Mouse (Mus musculus) neural tube, embryonic 12.5 days (tissue): Measurements from ENCODE around the gene Fbxo46. TPM values are rescaled to one million over a fixed set of nuclear protein-coding genes. Genes with fewer than 3 reads are reported as not detected.
A peak's percentile ranks its signal among the peaks of the same experiment; 100 is the strongest.

Experiments used
- ATAC-seq: fragments of 200-750 bp; cut with Nextera tagmentation; 2 replicates; pipeline ENCODE4 v1.8.0; 2017; ENCODE audit warnings: low read depth, mild to moderate bottlenecking, moderate TSS enrichment, moderate library complexity; ENCODE audit not compliant: low FRiP score
- H3K27ac ChIP-seq: fragments of 300-500 bp; sonication (generic); 2 replicates; pipeline ENCODE4 v1.5.1; 2016
- H3K27me3 ChIP-seq: fragments of 300-500 bp; sonication (generic); replicated peaks from 2 replicates; pipeline ENCODE4 v1.6.1; 2016; ENCODE audit warnings: mild to moderate bottlenecking
- H3K36me3 ChIP-seq: fragments of 300-500 bp; sonication (generic); 2 replicates; pipeline ENCODE4 v1.6.1; 2016; ENCODE audit warnings: mild to moderate bottlenecking
- H3K4me1 ChIP-seq: fragments of 300-500 bp; sonication (generic); 2 replicates; pipeline ENCODE4 v1.6.1; 2016
- H3K4me2 ChIP-seq: fragments of 300-500 bp; sonication (generic); replicated peaks from 2 replicates; pipeline ENCODE4 v1.6.1; 2016; ENCODE audit warnings: mild to moderate bottlenecking
- H3K4me3 ChIP-seq: fragments of 300-500 bp; sonication (generic); 2 replicates; pipeline ENCODE4 v1.5.1; 2016
- H3K9ac ChIP-seq: fragments of 300-500 bp; sonication (generic); 2 replicates; pipeline ENCODE4 v1.6.1; 2016; ENCODE audit warnings: mild to moderate bottlenecking
- H3K9me3 ChIP-seq: fragments of 300-500 bp; sonication (generic); 2 replicates; pipeline ENCODE4 v1.6.1; 2016; ENCODE audit warnings: mild to moderate bottlenecking
- WGBS: fragments of 180-500 bp; shearing (Covaris S2); methylation state at CpG from one replicate; pipeline ENCODE4 v1.1.7; 2016; 5-methylcytosine and 5-hydroxymethylcytosine counted together
- polyA plus RNA-seq: library from polyadenylated mRNA; unstranded; fragments of >200 nt; fragmentation: Nextera tagmentation; extraction: Ambion mirVana; gene quantifications from 2 replicates; pipeline ENCODE4 v1.2.1, GENCODE M21; 2016

Gene Fbxo46
- polyA plus RNA-seq, 1 experiment from 2014 or later: 18.3 TPM

GRCm38 (mm10) chr7:19160115-19160514 is 40.5 kb downstream of the Fbxo46 start:
- Histone ChIP-seq H3K4me1 (peaks cover 34% of the 10 kb centered on the region), H3K27ac (no peak overlapping the region), H3K4me2 (peak overlapping the region; percentile 64), H3K4me3 (peak overlapping the region; percentile 33), H3K9ac (peak overlapping the region; percentile 45), H3K27me3 (peaks cover 36% of the 10 kb centered on the region), H3K9me3 (no peaks in the 10 kb centered on the region), H3K36me3 (no peaks in the 10 kb centered on the region)
- 0 out of 2 replicates have a peak, but pooled peaks have one; percentile 26 for ATAC-seq
- 2% methylated on average over 20 of the region's 20 CpGs for WGBS

DNA sequence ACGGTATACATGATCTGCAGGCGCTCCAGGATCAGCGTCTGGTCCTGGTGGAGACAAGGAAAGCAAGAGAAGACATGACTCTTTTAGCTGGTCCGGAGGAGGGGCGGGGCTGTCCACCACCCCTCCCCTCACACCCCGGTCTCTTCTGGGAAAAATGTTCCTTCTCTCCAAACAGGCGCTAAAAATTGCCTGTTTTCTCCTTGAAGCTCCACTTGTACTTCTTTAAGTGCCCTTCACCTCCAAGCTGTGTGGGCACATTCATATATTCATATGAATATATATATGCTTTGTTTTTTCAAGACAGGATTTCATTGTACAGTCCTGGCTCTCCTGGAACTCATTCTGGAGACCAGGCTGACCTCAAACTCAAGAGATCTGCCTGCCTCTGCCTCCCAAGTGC is 43.3 kb downstream of the Fbxo46 start:
- peaks cover 46% of the 10 kb centered on the region for H3K27me3 ChIP-seq
- 89% methylated on average over 7 of the region's 7 CpGs for WGBS

GRCm38 (mm10) chr7:19163752-19164151 is 44.1 kb downstream of the Fbxo46 start:
- Histone ChIP-seq H3K9me3 (no peaks in the 10 kb centered on the region), H3K4me3 (no peak overlapping the region), H3K36me3 (no peaks in the 10 kb centered on the region), H3K27me3 (peaks cover 46% of the 10 kb centered on the region), H3K27ac (no peak overlapping the region), H3K9ac (no peak overlapping the region), H3K4me2 (0 out of 2 replicates have a peak overlapping the region, but pooled peaks have one; percentile 9), H3K4me1 (peaks cover 32% of the 10 kb centered on the region)
- ATAC-seq: no peak
- WGBS: 24% methylated on average over 12 of the region's 12 CpGs

More for the DNA sequence above, 43.3 kb downstream of the Fbxo46 start:
- no peaks in the 10 kb centered on the region for H3K36me3 ChIP-seq
- no peak overlapping the region for H3K4me3 ChIP-seq
- peaks cover 32% of the 10 kb centered on the region for H3K4me1 ChIP-seq
- H3K27ac ChIP-seq: no peak overlapping the region
- H3K9ac ChIP-seq: no peak overlapping the region
- H3K9me3 ChIP-seq: no peaks in the 10 kb centered on the region
- ATAC-seq: no peak
- no peak overlapping the region for H3K4me2 ChIP-seq

DNA sequence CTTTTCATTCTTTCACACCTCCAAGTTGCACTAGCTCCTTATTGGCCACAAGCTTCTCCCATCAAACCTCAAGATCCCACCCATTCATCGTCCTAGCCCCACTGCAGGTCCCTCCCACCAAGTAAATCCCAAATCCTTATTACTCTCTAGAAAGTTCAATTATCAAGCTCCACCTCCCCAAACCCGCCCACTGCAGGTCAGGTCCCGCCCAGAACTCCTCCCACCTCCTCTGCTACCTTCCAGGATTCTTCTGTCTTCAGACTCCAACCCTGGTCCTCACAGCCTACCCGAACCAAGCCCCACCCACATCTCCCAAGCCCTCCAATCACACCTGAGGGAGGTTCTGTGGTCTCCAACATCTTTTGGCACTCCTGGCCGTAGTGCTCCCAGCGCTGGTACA is 44.5 kb downstream of the Fbxo46 start:
- no peak for ATAC-seq
- peaks cover 32% of the 10 kb centered on the region for H3K4me1 ChIP-seq
- peak overlapping the region; percentile 9 for H3K4me2 ChIP-seq
- no peak overlapping the region for H3K27ac ChIP-seq
- WGBS: 0% methylated on average over 6 of the region's 6 CpGs
- peaks cover 44% of the 10 kb centered on the region for H3K27me3 ChIP-seq
- no peaks in the 10 kb centered on the region for H3K36me3 ChIP-seq
- H3K4me3 ChIP-seq: no peak overlapping the region
- H3K9me3 ChIP-seq: no peaks in the 10 kb centered on the region
- no peak overlapping the region for H3K9ac ChIP-seq

DNA sequence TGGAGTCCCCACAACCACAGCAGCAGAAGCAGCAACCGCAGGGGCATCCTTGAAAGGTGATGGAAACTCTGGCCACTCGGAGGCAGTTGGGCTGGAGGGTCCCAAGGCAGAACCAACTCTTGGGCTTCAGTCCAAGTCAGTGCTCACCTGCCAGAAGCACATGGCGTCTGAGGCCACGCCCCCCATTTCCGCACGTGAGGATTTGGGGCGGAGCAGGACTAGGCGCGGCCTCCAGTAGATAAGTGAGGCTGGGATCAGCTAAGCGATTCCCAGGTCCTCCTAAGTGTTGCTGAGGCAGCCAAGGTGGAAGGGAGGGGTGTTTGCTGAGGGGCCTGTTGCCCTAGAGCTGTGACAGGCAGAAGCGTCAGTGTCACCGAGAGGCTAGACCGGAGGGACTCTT is 45.3 kb downstream of the Fbxo46 start:
- Histone ChIP-seq H3K4me3 (no peak overlapping the region), H3K9ac (no peak overlapping the region), H3K4me2 (peak overlapping the region; percentile 9)

DNA sequence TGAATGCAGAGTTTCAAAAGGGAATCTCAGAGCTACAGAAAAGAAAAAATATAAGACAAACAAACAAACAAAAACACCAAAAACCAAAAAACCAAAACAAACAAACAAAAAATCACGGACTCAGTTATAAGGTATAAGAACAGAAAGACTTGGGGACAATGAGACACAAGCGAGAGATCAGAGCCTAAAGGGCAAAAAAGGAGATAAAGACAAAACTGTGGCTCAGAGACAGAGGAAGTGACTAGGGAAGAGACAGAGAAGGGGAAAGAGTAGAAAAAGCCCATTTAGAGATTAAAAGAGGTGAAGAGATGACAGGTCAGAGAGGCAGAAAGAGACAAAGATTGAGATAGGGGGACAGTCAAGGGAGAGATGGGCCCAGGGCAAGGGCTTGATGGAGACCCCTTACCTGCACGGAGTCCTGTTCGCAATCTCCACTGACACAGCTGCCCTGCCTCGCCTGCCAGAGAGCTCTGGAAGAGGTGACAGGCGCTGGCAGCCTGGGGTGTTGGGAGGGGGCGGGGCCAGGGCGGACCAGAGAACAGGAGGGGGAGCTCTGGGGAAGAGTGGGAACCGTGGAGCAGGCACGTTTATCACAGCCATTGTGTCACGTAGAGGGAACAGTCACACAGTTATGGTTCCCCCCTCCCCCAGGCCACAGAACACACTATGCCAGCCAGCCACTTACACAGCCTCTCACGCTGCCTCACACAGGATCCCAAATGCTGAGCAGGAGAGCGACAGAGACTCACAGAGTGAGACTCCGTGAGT is 46.2 kb downstream of the Fbxo46 start, which contains the start of gene Gipr:
Gipr (minus strand) TSS at position 472 of the 768 bp plus-strand sequence.
- Histone ChIP-seq H3K9me3 (no peaks in the 10 kb centered on the region), H3K27ac (no peak within 1 kb of the TSS), H3K4me1 (peaks cover 19% of the 10 kb centered on the region), H3K4me2 (peak within 1 kb of the TSS; percentile 48), H3K27me3 (peaks cover 28% of the 10 kb centered on the region), H3K4me3 (no peak within 1 kb of the TSS), H3K36me3 (no peaks in the 10 kb centered on the region), H3K9ac (no peak within 1 kb of the TSS)
- WGBS: 13% methylated on average over 14 of the region's 14 CpGs
- ATAC-seq: peak; percentile 36; the same call in 1 of the 2 replicates

More for the DNA sequence above, 45.3 kb downstream of the Fbxo46 start:
- Histone ChIP-seq H3K9me3 (no peaks in the 10 kb centered on the region), H3K27me3 (peaks cover 36% of the 10 kb centered on the region), H3K36me3 (no peaks in the 10 kb centered on the region), H3K4me1 (peaks cover 26% of the 10 kb centered on the region), H3K27ac (no peak overlapping the region)
- WGBS: 5% methylated on average over 13 of the region's 13 CpGs
- ATAC-seq: no peak

DNA sequence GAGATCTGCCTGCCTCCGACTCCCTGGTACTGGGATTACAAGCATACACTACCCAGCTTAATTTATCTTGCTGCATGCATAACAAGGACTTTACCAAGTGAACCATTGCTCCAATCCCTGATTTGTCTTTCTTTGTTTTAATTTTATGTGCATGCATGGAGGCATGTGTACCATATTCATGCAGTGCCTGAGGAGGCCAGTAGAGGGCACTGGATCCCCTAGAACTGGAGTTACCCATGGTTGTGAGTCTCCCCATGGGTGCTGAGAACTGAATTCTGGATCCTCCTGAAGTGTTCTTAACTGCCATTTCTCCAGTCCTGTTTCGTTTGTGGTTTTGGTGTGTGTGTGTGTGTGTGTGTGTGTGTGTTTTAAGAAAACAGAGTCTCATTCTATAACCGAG is 47.3 kb downstream of the Fbxo46 start:
- 87% methylated on average over 3 of the region's 3 CpGs for WGBS
- Histone ChIP-seq H3K9me3 (no peaks in the 10 kb centered on the region), H3K4me2 (no peak overlapping the region), H3K27me3 (peaks cover 28% of the 10 kb centered on the region), H3K27ac (no peak overlapping the region), H3K4me1 (peaks cover 25% of the 10 kb centered on the region), H3K36me3 (no peaks in the 10 kb centered on the region), H3K4me3 (no peak overlapping the region), H3K9ac (no peak overlapping the region)
- ATAC-seq: no peak

DNA sequence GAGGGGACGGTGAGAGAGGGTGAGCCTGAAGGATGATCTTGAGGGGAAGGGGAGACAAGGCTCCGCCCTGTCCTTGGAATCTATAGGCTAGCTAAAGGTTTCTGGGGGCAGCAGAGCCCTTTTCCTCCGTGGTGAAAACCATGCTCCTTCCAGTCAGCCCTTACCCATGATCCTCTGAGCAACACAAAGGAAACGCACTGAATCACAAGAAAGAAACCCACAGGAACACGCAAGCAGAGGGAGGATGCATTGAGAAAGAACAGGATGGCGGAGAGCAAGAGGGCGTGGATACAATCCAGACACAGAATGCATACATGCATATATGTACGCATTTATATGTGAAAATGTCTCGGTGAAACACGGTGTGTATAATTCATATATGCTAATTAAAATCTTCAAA is 49.8 kb downstream of the Fbxo46 start:
- Histone ChIP-seq H3K4me1 (peaks cover 25% of the 10 kb centered on the region), H3K9me3 (no peaks in the 10 kb centered on the region), H3K27ac (no peak overlapping the region), H3K4me3 (no peak overlapping the region), H3K4me2 (no peak overlapping the region), H3K9ac (no peak overlapping the region), H3K36me3 (no peaks in the 10 kb centered on the region), H3K27me3 (peaks cover 21% of the 10 kb centered on the region)
- 64% methylated on average over 10 of the region's 10 CpGs for WGBS
- no peak for ATAC-seq

GRCm38 (mm10) chr7:19170142-19170541 is 50.5 kb downstream of the Fbxo46 start:
- H3K27ac ChIP-seq: no peak overlapping the region

DNA sequence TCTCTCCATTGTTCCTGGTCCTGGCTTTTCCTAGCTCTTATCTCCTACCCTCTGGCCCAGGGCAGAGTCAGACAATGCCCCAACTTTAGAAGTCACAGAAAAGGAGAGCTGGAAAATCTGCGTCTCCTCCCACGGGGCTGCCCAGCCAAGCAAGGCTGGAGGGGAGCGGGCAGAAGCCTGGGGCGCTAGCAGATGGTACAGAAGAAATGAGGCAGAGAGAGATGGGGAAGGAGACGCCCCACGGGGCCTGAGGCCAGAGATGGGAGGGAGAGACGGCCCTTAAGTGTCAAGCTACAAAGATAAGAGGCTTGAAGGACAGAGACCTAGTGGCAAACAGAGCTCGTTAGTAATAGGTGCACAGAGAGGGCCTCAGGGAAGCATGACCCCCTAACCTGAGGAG is 52.2 kb downstream of the Fbxo46 start:
- Histone ChIP-seq H3K27me3 (peaks cover 18% of the 10 kb centered on the region), H3K4me2 (no peak overlapping the region; the same call in 1 of the 2 replicates), H3K9ac (peak overlapping the region; percentile 8; the same call in 1 of the 2 replicates), H3K27ac (no peak overlapping the region), H3K4me3 (no peak overlapping the region), H3K9me3 (no peaks in the 10 kb centered on the region), H3K4me1 (peaks cover 15% of the 10 kb centered on the region), H3K36me3 (no peaks in the 10 kb centered on the region)
- ATAC-seq: no peak
- 55% methylated on average over 8 of the region's 8 CpGs for WGBS

More at GRCm38 (mm10) chr7:19170142-19170541, 50.5 kb downstream of the Fbxo46 start:
- Histone ChIP-seq H3K4me1 (peaks cover 20% of the 10 kb centered on the region), H3K4me2 (no peak overlapping the region), H3K9ac (no peak overlapping the region), H3K27me3 (peaks cover 15% of the 10 kb centered on the region; the same call in 1 of the 2 replicates), H3K36me3 (no peaks in the 10 kb centered on the region), H3K4me3 (no peak overlapping the region), H3K9me3 (no peaks in the 10 kb centered on the region)
- WGBS: 66% methylated on average over 8 of the region's 8 CpGs
- no peak for ATAC-seq

DNA sequence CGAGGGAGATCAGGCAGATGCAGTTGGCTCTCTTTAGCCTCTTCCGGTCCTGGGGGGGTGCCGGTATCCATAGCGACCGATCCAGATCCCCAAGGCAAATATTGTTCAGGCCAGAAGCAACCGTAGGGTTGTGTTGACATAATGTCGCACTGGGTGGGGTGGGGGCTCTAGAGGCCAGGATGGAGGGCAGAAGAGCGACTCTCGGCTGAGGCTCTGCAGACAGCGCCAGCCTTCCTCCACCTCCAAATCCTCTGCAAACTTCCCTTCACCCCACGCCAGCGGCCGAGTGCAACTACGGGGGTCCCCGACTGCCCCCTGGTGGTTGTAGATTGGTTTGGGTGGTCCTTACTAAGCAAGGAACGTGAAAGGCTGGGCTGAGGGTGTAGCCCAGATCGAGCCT is 53.2 kb downstream of the Fbxo46 start:
- Histone ChIP-seq H3K27ac (no peak overlapping the region), H3K9me3 (no peaks in the 10 kb centered on the region), H3K27me3 (peaks cover 28% of the 10 kb centered on the region), H3K4me2 (peak overlapping the region; percentile 58), H3K4me3 (0 out of 2 replicates have a peak overlapping the region, but pooled peaks have one; percentile 21), H3K9ac (0 out of 2 replicates have a peak overlapping the region, but pooled peaks have one; percentile 21), H3K36me3 (no peaks in the 10 kb centered on the region), H3K4me1 (peaks cover 23% of the 10 kb centered on the region)
- WGBS: 5% methylated on average over 17 of the region's 17 CpGs
- no peak for ATAC-seq

DNA sequence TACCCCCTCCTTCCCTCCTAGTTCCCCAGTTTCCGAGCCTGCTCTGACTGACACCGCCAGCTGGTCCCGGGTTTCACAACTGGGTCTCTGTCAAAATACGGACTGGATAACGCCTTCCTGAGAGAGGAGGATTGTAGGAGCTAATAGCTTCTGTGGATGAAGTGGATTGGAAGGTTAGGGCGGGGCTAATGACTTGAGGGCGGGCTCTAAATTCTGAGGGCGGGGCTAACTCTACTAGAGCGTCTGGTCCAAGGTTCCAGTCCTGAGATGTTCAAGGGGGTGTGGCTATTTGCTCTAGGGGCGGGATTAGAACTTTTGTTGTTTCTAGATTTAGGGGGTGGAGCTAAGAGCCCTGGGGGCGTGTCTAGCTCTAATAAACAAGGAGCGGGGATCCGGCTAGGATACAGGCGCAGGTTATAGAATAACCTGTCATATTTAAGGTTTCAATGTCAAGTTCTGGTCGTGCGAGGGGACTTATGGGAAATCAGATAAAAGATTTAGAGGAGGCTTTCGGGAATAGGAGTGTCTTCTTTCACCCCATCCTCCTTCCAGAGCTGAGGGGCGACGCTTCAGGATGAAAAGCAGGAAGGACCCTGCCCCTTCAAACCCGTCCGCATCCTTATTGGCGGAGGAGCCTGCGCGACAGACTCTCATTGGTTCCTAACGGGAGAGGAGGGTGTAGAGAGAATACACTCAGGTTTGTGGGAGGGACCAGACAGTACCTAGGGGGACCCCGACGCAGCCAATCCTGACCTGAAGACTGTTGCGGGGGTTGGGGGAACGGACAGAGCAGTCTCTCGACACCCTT is 56.3 kb downstream of the Fbxo46 start, which contains the start of gene Eml2:
Eml2 (plus strand) TSS at position 714 of the 808 bp plus-strand sequence.
- no peak within 1 kb of the TSS; the same call in 1 of the 2 replicates for H3K27ac ChIP-seq
- no peaks in the 10 kb centered on the region for H3K36me3 ChIP-seq
- H3K9ac ChIP-seq: peak within 1 kb of the TSS; percentile 58
- peak; percentile 93 for ATAC-seq
- WGBS: under 1% methylated on average over 30 of the region's 30 CpGs
- no peaks in the 10 kb centered on the region for H3K9me3 ChIP-seq
- H3K27me3 ChIP-seq: peaks cover 57% of the 10 kb centered on the region
- H3K4me3 ChIP-seq: peak within 1 kb of the TSS; percentile 53
- H3K4me1 ChIP-seq: peaks cover 38% of the 10 kb centered on the region
- H3K4me2 ChIP-seq: peak within 1 kb of the TSS; percentile 70
